Mouse (Mus musculus): ENCODE results near the gene Aig1. TPM values are rescaled to one million over a fixed set of nuclear protein-coding genes. Genes with fewer than 3 reads are reported as not detected.

Aig1 gene
- polyA plus RNA-seq, 1 experiment, result 38.1 TPM

DNA sequence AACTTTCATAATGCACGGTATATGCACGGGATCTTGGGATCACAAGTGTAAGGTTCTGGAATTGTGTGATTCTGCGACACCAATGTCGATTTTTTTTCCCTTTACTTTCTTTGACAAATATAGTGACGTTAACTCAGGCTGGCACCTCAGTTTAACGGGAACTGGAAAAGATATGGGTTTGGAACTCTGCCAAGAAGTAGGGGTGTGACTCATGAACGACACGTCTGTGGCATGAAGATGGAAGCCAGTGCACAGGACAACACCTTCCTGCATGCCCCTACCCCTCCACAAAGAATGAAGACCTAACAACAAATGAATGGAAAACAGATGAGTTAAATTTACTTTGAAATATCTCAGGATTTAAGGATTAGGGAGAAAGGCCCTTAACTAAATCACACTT is 76.0 kb downstream of the Aig1 start:
- Histone ChIP-seq H3K4me1 (ENCODE audit: control insufficient read depth, insufficient read depth, low read length) (peaks cover 16% of the 10 kb centered on the region; the same call in 1 of the 2 replicates), H3K27ac (ENCODE audit: insufficient read depth, low read length) (no peak overlapping the region; the same call in 1 of the 2 replicates), H3K4me3 (ENCODE audit: insufficient read depth, low read length) (no peak overlapping the region)
- TF ChIP-seq CTCF (IDR thresholded peaks at IDR 0.05; ENCODE audit: borderline replicate concordance, insufficient read depth, low read length) (no peak), POLR2A (IDR thresholded peaks at IDR 0.05; ENCODE audit: low read depth, low read length) (no peak)

DNA sequence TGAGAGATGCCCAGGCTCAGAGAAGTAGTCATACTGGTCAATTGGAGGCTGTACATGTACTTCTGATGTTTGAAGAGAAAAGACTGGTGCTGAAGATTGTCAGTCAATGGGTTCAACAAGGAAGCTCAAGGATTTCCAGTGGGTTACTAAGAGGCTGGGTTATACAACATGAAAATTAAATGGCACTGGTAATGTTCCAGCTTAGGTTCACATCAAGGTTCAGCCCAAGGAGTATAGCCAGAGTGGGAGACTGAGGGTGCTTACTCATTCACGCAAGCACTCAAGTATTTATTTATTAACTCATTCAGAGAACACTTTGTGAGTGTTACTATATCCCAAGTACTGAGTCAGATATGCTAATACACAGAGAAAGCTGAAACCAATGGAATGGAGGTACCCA is 79.2 kb downstream of the Aig1 start:
- TF ChIP-seq CTCF (IDR thresholded peaks at IDR 0.05; ENCODE audit: borderline replicate concordance, insufficient read depth, low read length) (no peak), POLR2A (IDR thresholded peaks at IDR 0.05; ENCODE audit: low read depth, low read length) (no peak)
- Histone ChIP-seq H3K27ac (ENCODE audit: insufficient read depth, low read length) (peak overlapping the region; percentile 14; the same call in 1 of the 2 replicates), H3K4me3 (ENCODE audit: insufficient read depth, low read length) (no peak overlapping the region), H3K4me1 (ENCODE audit: control insufficient read depth, insufficient read depth, low read length) (peaks cover 27% of the 10 kb centered on the region)

DNA sequence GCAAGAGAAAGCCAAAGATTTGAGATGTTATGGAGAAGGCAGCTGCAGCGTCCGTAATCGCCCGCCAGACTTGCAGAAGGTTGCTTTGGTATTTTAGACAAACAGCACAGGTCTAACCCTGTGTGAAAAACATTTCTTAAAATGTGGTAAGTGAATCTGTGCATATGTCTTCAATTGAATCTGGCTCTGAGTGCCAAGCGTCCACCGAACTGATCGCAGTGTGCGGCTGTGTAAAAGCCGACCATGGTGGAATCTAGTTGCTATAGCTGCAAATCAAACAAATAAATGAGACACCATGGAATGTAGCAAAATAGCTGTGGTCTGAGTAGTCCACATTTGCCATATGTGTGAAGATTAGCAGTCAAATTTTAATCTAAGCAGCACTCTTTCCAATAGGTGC is 80.7 kb downstream of the Aig1 start:
- TF ChIP-seq CTCF (IDR thresholded peaks at IDR 0.05; ENCODE audit: borderline replicate concordance, insufficient read depth, low read length) (no peak), POLR2A (IDR thresholded peaks at IDR 0.05; ENCODE audit: low read depth, low read length) (no peak)
- H3K4me1 ChIP-seq (ENCODE audit: control insufficient read depth, insufficient read depth, low read length), result peaks cover 27% of the 10 kb centered on the region
- peak overlapping the region; percentile 76 for H3K27ac ChIP-seq (ENCODE audit: insufficient read depth, low read length)
- no peak overlapping the region for H3K4me3 ChIP-seq (ENCODE audit: insufficient read depth, low read length)

DNA sequence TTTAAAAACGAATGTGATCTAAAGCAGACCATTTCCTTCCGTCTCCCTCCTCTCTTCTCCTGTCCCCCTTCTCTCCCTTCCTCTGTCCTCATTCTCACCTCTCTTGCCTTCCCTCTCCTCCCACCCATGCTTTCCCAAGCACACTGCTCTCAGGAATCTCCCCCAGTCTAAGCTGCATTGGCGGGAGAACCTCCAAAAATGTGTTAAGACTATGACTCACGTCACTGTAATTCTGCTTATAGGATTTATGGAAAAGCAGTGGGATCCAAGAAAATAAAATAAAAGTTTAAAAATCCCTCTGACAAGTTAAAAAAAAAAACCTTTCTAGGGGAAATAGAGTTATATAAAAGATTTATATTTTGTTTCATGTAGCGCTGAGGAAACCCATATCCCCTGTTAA is 86.0 kb downstream of the Aig1 start:
- Histone ChIP-seq H3K27ac (ENCODE audit: insufficient read depth, low read length) (peak overlapping the region; percentile 85), H3K4me3 (ENCODE audit: insufficient read depth, low read length) (no peak overlapping the region)
- TF ChIP-seq POLR2A (IDR thresholded peaks at IDR 0.05; ENCODE audit: low read depth, low read length), result no peak
- no peak for TF ChIP-seq CTCF (IDR thresholded peaks at IDR 0.05; ENCODE audit: borderline replicate concordance, insufficient read depth, low read length)

DNA sequence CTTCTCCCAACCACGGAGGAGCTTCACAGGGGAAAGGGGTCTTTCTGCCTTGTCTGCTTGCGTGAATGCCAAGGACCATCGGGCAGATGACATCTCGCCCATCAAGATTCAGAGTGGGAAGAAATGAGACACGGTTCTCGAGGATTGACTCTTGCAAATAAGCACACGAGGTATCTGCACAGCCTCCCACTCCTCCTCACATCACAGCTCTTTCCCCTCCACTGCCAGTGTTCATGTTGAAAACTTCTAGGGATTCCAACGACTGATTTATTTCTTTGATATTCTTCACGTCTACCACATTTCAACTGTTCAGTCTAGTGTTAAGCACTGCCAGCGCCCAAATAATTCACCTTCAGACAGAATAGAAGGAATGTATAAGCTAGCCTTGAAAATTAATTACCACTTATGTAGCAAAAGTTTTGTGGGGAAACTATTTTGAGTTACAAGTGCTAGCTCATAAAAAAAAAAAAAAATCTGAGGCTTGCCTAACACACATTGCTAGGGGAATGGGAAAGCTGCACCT is 86.5 kb downstream of the Aig1 start:
- TF ChIP-seq POLR2A (IDR thresholded peaks at IDR 0.05; ENCODE audit: low read depth, low read length), result no peak
- TF ChIP-seq CTCF (IDR thresholded peaks at IDR 0.05; ENCODE audit: borderline replicate concordance, insufficient read depth, low read length), result no peak
- Histone ChIP-seq H3K4me1 (ENCODE audit: control insufficient read depth, insufficient read depth, low read length) (peaks cover 12% of the 10 kb centered on the region), H3K27ac (ENCODE audit: insufficient read depth, low read length) (peak overlapping the region; percentile 85), H3K4me3 (ENCODE audit: insufficient read depth, low read length) (no peak overlapping the region)

More for the DNA sequence above, 86.0 kb downstream of the Aig1 start:
- peaks cover 14% of the 10 kb centered on the region for H3K4me1 ChIP-seq (ENCODE audit: control insufficient read depth, insufficient read depth, low read length)

DNA sequence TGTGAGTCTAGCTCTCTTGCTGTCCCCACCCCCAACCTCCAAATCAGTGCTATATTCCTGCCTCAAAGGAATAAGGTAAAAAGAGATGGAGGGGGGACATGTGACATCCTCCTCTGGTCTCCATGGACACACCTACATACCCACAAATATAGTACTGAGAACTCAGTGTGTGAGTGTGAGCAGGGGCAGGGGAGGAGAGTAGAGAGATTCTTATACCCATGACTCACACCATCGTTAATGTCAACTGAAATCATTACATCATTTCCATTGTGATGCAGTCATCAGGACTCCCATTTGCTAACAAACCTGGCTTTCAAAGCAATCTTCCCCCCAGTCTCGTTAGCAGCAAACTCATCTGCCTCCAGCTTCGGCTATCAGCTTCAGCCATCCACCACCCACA is 92.8 kb downstream of the Aig1 start:
- no peak for TF ChIP-seq POLR2A (IDR thresholded peaks at IDR 0.05; ENCODE audit: low read depth, low read length)
- no peak for TF ChIP-seq CTCF (IDR thresholded peaks at IDR 0.05; ENCODE audit: borderline replicate concordance, insufficient read depth, low read length)
- Histone ChIP-seq H3K4me1 (ENCODE audit: control insufficient read depth, insufficient read depth, low read length) (peaks cover 9% of the 10 kb centered on the region; the same call in 1 of the 2 replicates), H3K4me3 (ENCODE audit: insufficient read depth, low read length) (no peak overlapping the region), H3K27ac (ENCODE audit: insufficient read depth, low read length) (peak overlapping the region; percentile 88)

DNA sequence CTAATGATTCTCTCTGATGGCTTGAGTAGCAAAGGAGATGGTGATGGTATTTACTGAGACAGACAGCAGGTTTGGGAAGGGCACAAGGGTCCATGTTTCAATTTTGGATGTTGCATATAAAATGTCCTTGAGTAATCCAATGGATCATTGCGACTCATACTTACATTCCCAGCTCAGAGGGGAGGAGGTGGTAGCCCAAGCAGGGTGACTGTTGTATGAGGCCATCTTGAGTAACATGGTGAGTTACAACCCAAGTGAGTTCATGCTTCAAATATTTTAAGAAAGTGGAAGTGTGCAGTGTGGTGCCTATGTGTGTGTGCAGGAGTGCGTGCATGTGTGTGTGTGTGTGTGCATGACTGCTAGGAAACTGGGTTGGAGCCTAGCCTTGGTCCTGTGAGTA is 93.4 kb downstream of the Aig1 start:
- TF ChIP-seq CTCF (IDR thresholded peaks at IDR 0.05; ENCODE audit: borderline replicate concordance, insufficient read depth, low read length) (no peak), POLR2A (IDR thresholded peaks at IDR 0.05; ENCODE audit: low read depth, low read length) (no peak)
- peaks cover 14% of the 10 kb centered on the region; the same call in 1 of the 2 replicates for H3K4me1 ChIP-seq (ENCODE audit: control insufficient read depth, insufficient read depth, low read length)
- H3K4me3 ChIP-seq (ENCODE audit: insufficient read depth, low read length), result no peak overlapping the region
- peak overlapping the region; percentile 88 for H3K27ac ChIP-seq (ENCODE audit: insufficient read depth, low read length)

DNA sequence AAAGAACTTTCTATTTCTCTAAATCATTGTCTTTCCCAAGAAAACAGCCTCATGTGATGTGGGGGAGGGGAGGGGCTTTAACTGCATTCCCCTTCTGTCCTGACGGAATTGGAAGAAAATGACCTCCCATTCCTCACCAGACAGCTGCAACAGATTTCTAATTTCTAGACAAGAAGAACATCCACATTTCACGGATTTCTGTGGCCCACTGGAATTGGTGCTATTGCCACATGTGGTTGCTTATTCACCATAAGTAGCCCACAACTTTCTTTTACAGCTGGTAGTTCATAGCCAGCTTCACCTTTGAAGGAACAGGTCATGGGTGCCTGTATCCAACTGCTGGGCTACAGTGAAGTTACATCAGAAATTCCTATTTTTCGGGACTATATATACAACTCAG is 93.9 kb downstream of the Aig1 start:
- Histone ChIP-seq H3K4me1 (ENCODE audit: control insufficient read depth, insufficient read depth, low read length) (peaks cover 14% of the 10 kb centered on the region; the same call in 1 of the 2 replicates), H3K27ac (ENCODE audit: insufficient read depth, low read length) (peak overlapping the region; percentile 88), H3K4me3 (ENCODE audit: insufficient read depth, low read length) (no peak overlapping the region)
- TF ChIP-seq POLR2A (IDR thresholded peaks at IDR 0.05; ENCODE audit: low read depth, low read length) (no peak), CTCF (IDR thresholded peaks at IDR 0.05; ENCODE audit: borderline replicate concordance, insufficient read depth, low read length) (no peak)

DNA sequence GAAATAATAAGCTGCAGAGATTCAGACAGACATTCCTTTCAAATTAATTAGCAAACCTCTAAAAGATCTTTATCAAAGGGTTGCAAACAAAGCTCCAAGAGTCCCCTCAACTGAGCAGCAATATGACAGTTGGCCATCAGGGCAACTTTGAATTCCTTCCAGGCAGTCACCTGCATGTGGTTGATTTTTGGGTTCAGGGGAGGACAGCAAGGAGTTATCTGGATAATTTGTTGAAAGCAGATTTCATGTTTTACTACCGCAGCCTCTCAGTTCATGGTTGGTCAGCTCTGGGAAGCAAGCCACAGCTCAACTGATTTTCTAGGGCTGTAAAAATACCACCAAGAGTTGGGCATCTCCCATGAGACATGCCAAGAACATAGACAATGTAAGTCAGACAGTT is 98.1 kb downstream of the Aig1 start:
- TF ChIP-seq POLR2A (IDR thresholded peaks at IDR 0.05; ENCODE audit: low read depth, low read length) (no peak), CTCF (IDR thresholded peaks at IDR 0.05; ENCODE audit: borderline replicate concordance, insufficient read depth, low read length) (no peak)
- peak overlapping the region; percentile 66 for H3K27ac ChIP-seq (ENCODE audit: insufficient read depth, low read length)
- H3K4me3 ChIP-seq (ENCODE audit: insufficient read depth, low read length), result no peak overlapping the region
- H3K4me1 ChIP-seq (ENCODE audit: control insufficient read depth, insufficient read depth, low read length), result peaks cover 14% of the 10 kb centered on the region; the same call in 1 of the 2 replicates

DNA sequence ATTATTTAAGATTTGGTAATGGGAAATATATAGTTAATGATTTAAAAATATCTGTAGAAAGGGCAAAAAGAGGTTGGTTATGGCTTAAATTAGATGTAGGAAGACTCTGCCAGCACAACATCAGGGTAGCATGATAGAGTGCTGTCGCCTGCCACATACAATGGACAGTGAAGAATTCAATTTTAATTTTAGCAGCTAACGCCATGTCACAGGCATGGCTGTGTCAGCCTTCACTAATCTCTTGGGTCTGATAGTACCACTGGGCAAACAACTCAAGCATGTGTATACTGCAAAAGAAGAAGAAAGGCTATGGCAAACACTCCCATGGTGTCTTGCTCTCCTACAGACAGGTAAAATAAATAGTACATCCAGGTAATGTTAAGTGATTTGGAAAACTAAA is 99.0 kb downstream of the Aig1 start:
- TF ChIP-seq POLR2A (IDR thresholded peaks at IDR 0.05; ENCODE audit: low read depth, low read length) (no peak), CTCF (IDR thresholded peaks at IDR 0.05; ENCODE audit: borderline replicate concordance, insufficient read depth, low read length) (no peak)
- Histone ChIP-seq H3K4me1 (ENCODE audit: control insufficient read depth, insufficient read depth, low read length) (peaks cover 11% of the 10 kb centered on the region; the same call in 1 of the 2 replicates), H3K27ac (ENCODE audit: insufficient read depth, low read length) (peak overlapping the region; percentile 34), H3K4me3 (ENCODE audit: insufficient read depth, low read length) (no peak overlapping the region)

Measured in embryonic fibroblast, embryonic 13.5 days (primary cell).